Mouse (Mus musculus) embryonic facial prominence, embryonic 12.5 days (tissue): Measurements from ENCODE around the gene Dmkn. TPM values are rescaled to one million over a fixed set of nuclear protein-coding genes. Genes with fewer than 3 reads are reported as not detected.

Experiments used
- ATAC-seq: fragments of 200-750 bp; cut with Nextera tagmentation; 2 replicates; pipeline ENCODE4 v1.8.0; 2017; ENCODE audit not compliant: insufficient number of reproducible peaks, insufficient read depth, low FRiP score, low TSS enrichment
- H3K27ac ChIP-seq: fragments of 300-500 bp; sonication (generic); 2 replicates; pipeline ENCODE4 v1.5.1; 2016; ENCODE audit warnings: mild to moderate bottlenecking
- H3K27me3 ChIP-seq: fragments of 300-500 bp; sonication (generic); 2 replicates; pipeline ENCODE4 v1.6.1; 2016; ENCODE audit warnings: mild to moderate bottlenecking, moderate library complexity
- H3K36me3 ChIP-seq: fragments of 300-500 bp; sonication (generic); 2 replicates; pipeline ENCODE4 v1.6.1; 2016; ENCODE audit warnings: mild to moderate bottlenecking
- H3K4me1 ChIP-seq: fragments of 300-500 bp; sonication (generic); 2 replicates; pipeline ENCODE4 v1.6.1; 2016
- H3K4me2 ChIP-seq: fragments of 300-500 bp; sonication (generic); replicated peaks from 2 replicates; pipeline ENCODE4 v1.6.1; 2016; ENCODE audit warnings: mild to moderate bottlenecking, moderate library complexity
- H3K4me3 ChIP-seq: fragments of 300-500 bp; sonication (generic); 2 replicates; pipeline ENCODE4 v1.5.1; 2016; ENCODE audit warnings: mild to moderate bottlenecking
- H3K9ac ChIP-seq: fragments of 300-500 bp; sonication (generic); 2 replicates; pipeline ENCODE4 v1.6.1; 2016; ENCODE audit warnings: mild to moderate bottlenecking, moderate library complexity
- H3K9me3 ChIP-seq: fragments of 300-500 bp; sonication (generic); 2 replicates; pipeline ENCODE4 v1.6.1; 2016; ENCODE audit warnings: mild to moderate bottlenecking, moderate library complexity
- WGBS: fragments of 180-500 bp; shearing (Covaris S2); methylation state at CpG from one replicate; pipeline ENCODE4 v1.1.7; 2016; 5-methylcytosine and 5-hydroxymethylcytosine counted together
- polyA plus RNA-seq: library from polyadenylated mRNA; unstranded; fragments of >200 nt; fragmentation: Nextera tagmentation; extraction: Ambion mirVana; gene quantifications from 2 replicates; pipeline ENCODE4 v1.2.1, GENCODE M21; 2016

Gene Dmkn
- polyA plus RNA-seq, 1 experiment from 2014 or later: not detected

DNA sequence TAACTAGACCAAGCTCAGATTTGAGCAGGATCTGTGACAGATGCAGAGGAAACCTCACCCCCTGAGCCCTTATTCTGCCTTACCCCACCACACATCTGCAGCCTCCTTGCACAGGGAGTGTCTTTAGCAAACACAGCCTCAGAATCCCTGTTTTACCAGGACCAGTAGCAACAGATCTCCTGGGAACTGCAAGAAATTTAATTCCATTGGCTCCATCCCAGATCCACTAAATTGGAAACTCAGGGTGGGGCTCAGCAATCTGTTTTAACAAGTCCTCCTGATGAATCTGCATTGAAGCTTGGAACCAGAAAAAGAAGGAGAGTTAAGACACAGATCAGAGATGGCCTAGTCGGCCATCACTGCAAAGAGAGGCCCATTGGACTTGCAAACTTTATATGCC, 33.2 kb downstream of the Dmkn start:
- no peak overlapping the region for H3K27ac ChIP-seq
- no peaks in the 10 kb centered on the region for H3K9me3 ChIP-seq
- H3K4me3 ChIP-seq: no peak overlapping the region
- no peak overlapping the region for H3K4me2 ChIP-seq
- no peak overlapping the region for H3K9ac ChIP-seq
- WGBS: 86% methylated on average over 1 of the region's 1 CpGs
- no peaks in the 10 kb centered on the region for H3K4me1 ChIP-seq
- no peak for ATAC-seq
- no peaks in the 10 kb centered on the region for H3K27me3 ChIP-seq
- H3K36me3 ChIP-seq: no peaks in the 10 kb centered on the region

DNA sequence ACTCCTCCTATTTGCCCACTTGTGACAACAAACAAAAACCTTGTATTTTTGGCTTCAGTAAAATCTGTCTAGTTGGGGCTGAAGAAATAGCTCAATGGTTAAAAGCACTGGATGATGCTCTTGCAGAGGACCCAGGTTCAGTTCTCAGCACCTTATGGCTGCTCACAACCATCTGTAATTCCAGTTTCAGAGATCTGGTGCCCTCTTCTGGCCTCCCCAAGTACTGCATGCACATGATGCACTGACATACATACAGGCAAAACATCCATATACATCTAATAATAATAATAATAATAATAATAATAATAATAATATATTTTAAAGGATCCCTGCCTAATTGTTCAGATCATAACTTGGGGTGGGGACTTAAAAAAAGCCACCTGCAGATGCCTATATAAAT, 37.1 kb downstream of the Dmkn start:
- Histone ChIP-seq H3K27ac (no peak overlapping the region), H3K4me1 (no peaks in the 10 kb centered on the region), H3K9me3 (no peaks in the 10 kb centered on the region), H3K27me3 (no peaks in the 10 kb centered on the region), H3K4me3 (no peak overlapping the region), H3K9ac (no peak overlapping the region), H3K4me2 (no peak overlapping the region), H3K36me3 (no peaks in the 10 kb centered on the region)
- ATAC-seq: no peak

DNA sequence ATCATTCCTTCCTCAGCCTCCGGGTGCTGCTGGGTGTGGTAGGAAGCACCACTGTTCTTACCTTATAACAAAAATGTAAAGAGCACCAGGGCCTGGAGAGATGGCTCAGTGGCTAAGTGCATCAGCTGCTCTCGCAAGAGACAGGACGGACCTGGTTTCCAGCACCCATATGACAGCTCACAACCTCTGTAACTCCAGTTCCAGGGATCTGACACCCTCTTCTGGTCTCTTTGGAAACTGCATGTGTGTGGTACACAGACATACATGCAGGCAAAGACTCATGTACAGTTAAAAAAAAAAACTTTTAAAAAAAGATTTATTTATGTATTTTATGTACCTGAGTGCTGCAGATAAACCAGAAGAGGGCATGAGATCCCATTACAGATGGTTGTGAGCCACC, 39.7 kb downstream of the Dmkn start:
- WGBS: 90% methylated on average over 3 of the region's 3 CpGs
- Histone ChIP-seq H3K4me3 (no peak overlapping the region), H3K27me3 (no peaks in the 10 kb centered on the region), H3K27ac (no peak overlapping the region), H3K36me3 (no peaks in the 10 kb centered on the region), H3K4me1 (no peaks in the 10 kb centered on the region), H3K9me3 (no peaks in the 10 kb centered on the region), H3K4me2 (no peak overlapping the region), H3K9ac (no peak overlapping the region)
- ATAC-seq: no peak

DNA sequence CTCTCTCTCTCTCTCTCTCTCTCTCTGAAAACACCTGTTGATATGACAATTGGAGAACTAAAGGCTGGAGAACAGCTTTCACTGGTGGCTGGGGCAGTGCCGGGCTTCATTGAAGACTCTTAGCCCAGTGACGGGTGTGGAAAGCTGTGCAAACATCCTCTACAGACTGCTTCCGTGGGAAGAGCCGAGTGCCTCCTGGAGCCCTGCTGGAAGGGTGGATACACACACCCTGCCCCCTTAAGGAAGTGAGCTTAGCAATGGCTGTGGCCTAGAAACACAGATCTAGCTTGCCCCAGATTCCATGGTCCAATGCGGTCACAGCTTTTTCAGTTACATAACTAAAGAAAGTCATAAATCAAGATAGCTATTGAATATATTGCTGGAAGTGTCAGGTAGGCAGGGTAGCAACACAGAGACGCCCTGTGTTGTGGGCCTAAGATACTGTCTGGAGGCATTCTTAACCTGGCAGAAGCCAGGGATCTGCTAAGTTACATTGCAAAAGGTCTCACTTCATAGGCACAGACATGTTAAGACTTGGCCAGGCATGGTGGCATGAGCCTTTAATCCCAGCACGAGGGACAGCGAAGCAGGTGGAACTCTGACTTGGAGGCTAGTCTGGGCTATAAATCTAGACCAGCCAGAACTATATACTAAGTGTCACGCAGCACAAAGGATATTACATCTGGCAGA, 40.6 kb downstream of the Dmkn start:
- ATAC-seq: no peak
- Histone ChIP-seq H3K4me3 (no peak overlapping the region), H3K27me3 (no peaks in the 10 kb centered on the region), H3K9ac (no peak overlapping the region), H3K27ac (no peak overlapping the region), H3K4me1 (no peaks in the 10 kb centered on the region), H3K9me3 (no peaks in the 10 kb centered on the region), H3K4me2 (no peak overlapping the region), H3K36me3 (no peaks in the 10 kb centered on the region)
- 83% methylated on average over 9 of the region's 9 CpGs for WGBS

DNA sequence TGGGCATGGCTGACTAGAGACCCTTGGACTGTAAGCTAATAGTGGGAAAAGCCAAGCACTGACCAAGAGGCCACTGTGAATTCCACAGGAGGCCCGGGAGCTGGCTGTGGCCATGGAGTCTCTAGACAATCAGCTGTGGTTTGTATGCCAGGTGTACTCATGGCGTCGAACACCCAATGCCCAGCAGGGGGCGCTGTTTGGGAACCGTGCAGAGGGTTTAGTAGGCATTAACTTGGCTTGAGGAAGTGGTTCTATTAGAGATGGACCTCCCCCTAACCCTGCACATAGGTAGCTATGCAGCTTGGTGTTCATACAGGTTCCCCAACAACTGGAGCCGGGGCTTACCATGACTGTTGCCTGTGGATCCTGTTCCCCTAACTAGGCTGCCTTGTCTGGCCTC, 42.4 kb downstream of the Dmkn start:
- H3K4me3 ChIP-seq: no peak overlapping the region
- no peaks in the 10 kb centered on the region for H3K4me1 ChIP-seq
- no peaks in the 10 kb centered on the region for H3K27me3 ChIP-seq
- H3K9ac ChIP-seq: no peak overlapping the region
- no peak overlapping the region for H3K4me2 ChIP-seq
- no peak overlapping the region for H3K27ac ChIP-seq
- 48% methylated on average over 6 of the region's 6 CpGs for WGBS
- no peak for ATAC-seq
- no peaks in the 10 kb centered on the region for H3K9me3 ChIP-seq
- no peaks in the 10 kb centered on the region for H3K36me3 ChIP-seq

DNA sequence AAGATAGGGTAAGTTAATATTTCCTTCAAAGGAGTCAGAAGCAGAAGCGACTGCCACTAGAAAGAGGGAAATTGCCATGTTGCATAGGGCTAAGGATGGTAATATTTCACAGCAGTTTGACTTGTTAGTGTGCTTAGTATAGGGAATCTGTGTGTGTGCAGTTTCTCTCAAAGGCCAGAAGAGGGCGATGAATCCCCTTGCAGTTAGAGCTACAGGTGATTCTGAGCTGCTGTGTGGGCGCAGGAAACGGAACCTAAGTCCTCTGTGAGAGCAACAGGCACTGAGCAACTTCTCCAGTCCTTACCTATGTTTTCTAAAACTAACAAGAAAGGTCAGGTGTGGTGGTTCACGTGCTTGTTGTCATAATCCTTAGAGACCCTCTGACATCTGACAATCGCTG, 46.8 kb downstream of the Dmkn start:
- no peak overlapping the region for H3K4me3 ChIP-seq
- H3K27ac ChIP-seq: no peak overlapping the region
- no peaks in the 10 kb centered on the region for H3K36me3 ChIP-seq
- no peak for ATAC-seq
- no peaks in the 10 kb centered on the region for H3K4me1 ChIP-seq
- no peaks in the 10 kb centered on the region for H3K9me3 ChIP-seq
- no peak overlapping the region for H3K4me2 ChIP-seq
- WGBS: 51% methylated on average over 6 of the region's 6 CpGs
- no peaks in the 10 kb centered on the region for H3K27me3 ChIP-seq
- H3K9ac ChIP-seq: no peak overlapping the region

DNA sequence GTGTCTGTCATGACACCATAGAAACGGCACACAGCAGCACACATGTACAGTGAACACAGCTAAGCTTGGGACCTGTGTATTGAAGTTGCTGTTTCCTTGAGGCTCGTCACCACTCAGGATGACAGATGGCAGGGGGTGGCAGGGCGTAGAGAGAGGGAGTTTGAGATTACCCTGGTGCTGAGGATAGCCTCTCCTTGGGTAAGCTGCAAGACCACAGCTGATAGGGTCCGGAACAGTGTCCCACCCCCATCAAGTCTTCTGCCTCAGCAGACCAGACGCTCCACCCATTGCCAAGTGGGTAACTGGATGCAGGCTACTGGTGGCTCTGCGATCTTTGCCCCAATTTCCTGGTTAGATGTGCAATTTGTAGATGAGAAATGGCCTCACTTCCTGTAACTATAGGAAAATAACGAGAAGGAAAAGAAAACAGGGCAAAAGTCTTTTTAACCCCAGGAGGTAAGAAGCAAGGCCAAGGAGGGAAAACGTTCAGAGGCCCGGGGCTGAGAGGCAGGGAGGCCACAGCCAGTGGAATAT, 48.3 kb downstream of the Dmkn start:
- no peak overlapping the region for H3K27ac ChIP-seq
- ATAC-seq: no peak
- WGBS: 58% methylated on average over 9 of the region's 9 CpGs

DNA sequence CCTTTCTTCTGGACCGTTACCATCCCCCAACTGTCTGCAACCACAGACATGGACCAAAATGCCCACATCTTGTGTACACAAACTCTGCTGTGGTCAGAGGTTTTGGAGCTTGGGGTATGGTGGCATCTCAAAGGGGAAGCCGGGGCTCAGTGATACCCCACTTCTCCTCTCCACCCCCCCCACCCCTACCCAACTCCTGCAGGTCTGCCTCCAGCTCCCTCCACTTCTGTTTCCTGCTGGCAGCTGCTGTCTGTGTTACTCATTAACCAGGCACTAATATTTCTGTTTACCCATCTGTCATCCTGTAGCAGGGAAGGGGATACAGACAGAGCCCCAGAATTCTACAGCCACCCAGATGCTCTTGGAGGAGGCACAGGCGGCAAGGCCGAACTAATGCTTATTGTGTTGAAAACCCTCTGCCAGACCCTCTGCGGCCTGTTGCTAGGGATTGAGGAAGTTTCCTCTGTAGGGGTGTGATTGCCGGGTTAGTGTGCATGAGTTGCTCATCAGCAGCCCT, 48.8 kb downstream of the Dmkn start:
- WGBS: 70% methylated on average over 6 of the region's 6 CpGs
- Histone ChIP-seq H3K9me3 (no peaks in the 10 kb centered on the region), H3K4me2 (no peak overlapping the region), H3K4me3 (no peak overlapping the region), H3K27me3 (no peaks in the 10 kb centered on the region), H3K4me1 (no peaks in the 10 kb centered on the region), H3K9ac (no peak overlapping the region), H3K36me3 (no peaks in the 10 kb centered on the region), H3K27ac (no peak overlapping the region)
- ATAC-seq: no peak

More for the DNA sequence above, 48.3 kb downstream of the Dmkn start:
- Histone ChIP-seq H3K27me3 (no peaks in the 10 kb centered on the region), H3K36me3 (no peaks in the 10 kb centered on the region), H3K4me3 (no peak overlapping the region), H3K9me3 (no peaks in the 10 kb centered on the region), H3K9ac (no peak overlapping the region), H3K4me2 (no peak overlapping the region), H3K4me1 (no peaks in the 10 kb centered on the region)

DNA sequence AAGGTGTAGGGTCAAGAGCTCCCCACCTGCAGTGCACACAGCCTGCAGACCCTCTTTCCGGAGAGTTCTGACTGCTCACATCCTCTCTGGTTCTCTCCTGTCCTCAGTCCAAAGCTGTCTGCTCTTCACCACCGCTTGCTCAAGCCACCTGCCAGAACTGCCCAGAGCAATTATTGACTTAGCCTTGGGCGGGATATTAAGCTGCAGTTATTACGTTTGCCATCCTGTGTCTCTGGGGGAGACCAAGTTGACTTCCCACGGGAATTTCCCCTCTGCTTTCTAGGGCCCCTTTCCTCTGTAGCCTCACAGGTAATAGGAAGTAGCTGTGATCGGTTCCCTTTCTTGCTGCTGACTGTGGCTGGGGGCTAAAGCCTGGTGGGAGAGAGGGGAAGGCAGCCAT, 56.6 kb downstream of the Dmkn start:
- Histone ChIP-seq H3K9me3 (no peaks in the 10 kb centered on the region), H3K27me3 (no peaks in the 10 kb centered on the region), H3K4me3 (no peak overlapping the region), H3K9ac (no peak overlapping the region), H3K4me1 (0 out of 2 replicates have a peak, but pooled peaks cover 9% of the 10 kb centered on the region), H3K4me2 (no peak overlapping the region), H3K27ac (no peak overlapping the region), H3K36me3 (no peaks in the 10 kb centered on the region)
- WGBS: 62% methylated on average over 6 of the region's 6 CpGs
- ATAC-seq: no peak

DNA sequence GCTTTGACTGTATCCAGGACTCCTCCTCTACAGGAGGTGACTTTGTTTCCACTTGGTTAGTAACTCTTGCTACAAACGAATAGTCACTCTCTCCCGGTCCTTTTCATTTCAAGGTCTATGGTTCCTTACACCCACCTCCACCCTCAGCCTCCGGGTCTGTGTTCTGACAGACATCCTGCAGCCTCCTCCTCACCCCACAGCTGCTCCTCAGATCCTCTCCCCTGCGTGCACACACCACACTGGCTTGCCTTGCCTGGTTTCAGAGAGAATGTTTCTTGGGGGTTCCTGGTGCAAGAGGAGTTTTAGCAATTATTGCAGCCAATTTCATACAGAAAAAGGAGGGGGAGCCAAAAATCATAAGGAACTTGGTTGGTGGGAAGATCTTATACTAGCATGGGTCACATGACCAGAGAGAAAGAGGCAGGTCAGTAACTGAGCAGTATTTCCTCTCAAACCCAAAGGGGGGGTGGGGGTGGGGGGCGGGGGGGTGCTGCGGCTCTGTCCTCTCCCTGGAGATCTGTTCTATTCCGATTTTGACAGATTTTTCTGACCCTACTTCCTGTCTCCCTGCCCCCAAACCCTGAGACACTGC, 57.4 kb downstream of the Dmkn start:
- no peaks in the 10 kb centered on the region for H3K9me3 ChIP-seq
- WGBS: 51% methylated on average over 7 of the region's 7 CpGs

DNA sequence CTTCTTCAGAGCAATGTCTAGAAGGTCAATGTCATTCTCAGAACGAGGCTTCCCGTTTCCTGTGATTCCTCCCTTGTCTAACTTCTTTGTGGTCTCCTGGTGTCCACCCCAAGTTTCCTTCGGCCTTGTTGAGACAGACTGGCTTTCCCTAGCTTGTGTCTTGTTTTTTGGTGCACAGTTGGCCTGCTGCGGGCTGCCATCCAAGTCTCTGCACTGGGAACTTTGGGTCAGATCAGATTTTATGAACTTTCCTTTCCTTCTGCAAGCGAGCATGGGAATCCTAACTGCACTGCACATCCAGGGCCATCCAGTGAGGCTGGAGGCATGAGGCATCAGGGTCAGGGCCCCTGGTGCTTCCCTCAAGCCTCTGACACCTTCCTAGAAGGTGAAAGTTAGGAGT, 58.0 kb downstream of the Dmkn start:
- Histone ChIP-seq H3K4me3 (no peak overlapping the region), H3K27ac (no peak overlapping the region), H3K4me2 (no peak overlapping the region), H3K9ac (no peak overlapping the region; the same call in 1 of the 2 replicates), H3K4me1 (0 out of 2 replicates have a peak, but pooled peaks cover 9% of the 10 kb centered on the region), H3K27me3 (no peaks in the 10 kb centered on the region), H3K9me3 (no peaks in the 10 kb centered on the region), H3K36me3 (no peaks in the 10 kb centered on the region)
- WGBS: 65% methylated on average over 5 of the region's 5 CpGs
- ATAC-seq: no peak

More for the DNA sequence above, 57.4 kb downstream of the Dmkn start:
- H3K27me3 ChIP-seq: no peaks in the 10 kb centered on the region
- no peak overlapping the region for H3K4me2 ChIP-seq
- no peak overlapping the region for H3K27ac ChIP-seq
- ATAC-seq: no peak
- no peak overlapping the region for H3K9ac ChIP-seq
- no peaks in the 10 kb centered on the region for H3K36me3 ChIP-seq
- H3K4me3 ChIP-seq: no peak overlapping the region
- 0 out of 2 replicates have a peak, but pooled peaks cover 9% of the 10 kb centered on the region for H3K4me1 ChIP-seq

DNA sequence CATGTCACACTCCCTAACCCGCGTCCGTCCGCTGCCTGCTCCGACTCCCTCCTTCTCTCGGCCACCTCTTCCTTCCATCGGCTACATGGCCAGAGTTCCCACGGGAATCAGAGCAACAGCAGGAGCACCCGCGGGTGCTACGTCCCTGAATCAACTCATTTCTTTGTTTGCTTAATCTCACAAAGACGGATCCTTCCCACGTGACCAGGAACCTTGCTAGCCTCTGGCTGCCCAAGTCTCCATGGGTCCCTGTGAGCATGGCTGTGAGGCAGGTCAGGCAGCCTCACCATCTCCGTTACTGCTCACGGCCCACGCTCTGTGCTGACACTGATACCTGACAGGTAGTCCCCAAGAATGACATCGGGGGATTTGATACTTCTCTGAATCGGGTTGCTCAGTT, 60.1 kb downstream of the Dmkn start, which contains the start of gene Ffar2:
Gene Ffar2 (minus strand): TSS at position 101 of the 400 bp plus-strand sequence.
- no peak for ATAC-seq
- Histone ChIP-seq H3K36me3 (no peaks in the 10 kb centered on the region), H3K4me1 (0 out of 2 replicates have a peak, but pooled peaks cover 9% of the 10 kb centered on the region), H3K27ac (no peak within 1 kb of the TSS), H3K4me3 (no peak within 1 kb of the TSS), H3K9me3 (no peaks in the 10 kb centered on the region), H3K4me2 (no peak within 1 kb of the TSS), H3K9ac (no peak within 1 kb of the TSS), H3K27me3 (no peaks in the 10 kb centered on the region)
- WGBS: 88% methylated on average over 18 of the region's 18 CpGs
